Mouse (Mus musculus) CH12.LX (cell line): ENCODE measurements around the gene Irx4. TPM values are rescaled to one million over a fixed set of nuclear protein-coding genes. Genes with fewer than 3 reads are reported as not detected.

Source experiments
- polyA plus RNA-seq: library from polyadenylated mRNA; unstranded; fragments of >175 nt; gene quantifications from 2 replicates; pipeline ENCODE4 v1.2.1, GENCODE M21; 2012; ENCODE audit warnings: low read depth; ENCODE audit not compliant: insufficient read length
- total RNA-seq, 2 experiments: library from RNA; depleted of rRNA; stranded (reverse); fragments of 300-350 nt in 1 of 2; fragments of >200 nt in 1 of 2; gene quantifications; 2 replicates each; pipeline ENCODE4 v1.2.3; 2012 to 2014

Irx4 gene
- total and polyA plus RNA-seq, 3 experiments, result not detected

Other genes with a start within 250 kb of the Irx4 start
- gene Mrpl36, start 68.0 kb downstream of the Irx4 start, total RNA-seq (2012; rRNA removed), result 133 and 151 TPM in 2 replicates
- gene Mrpl36, start 68.0 kb downstream of the Irx4 start, total RNA-seq (2014; rRNA removed), result 206 and 220 TPM in 2 replicates
- 102 TPM in 2 replicates for gene Mrpl36, start 68.0 kb downstream of the Irx4 start, polyA plus RNA-seq
- 176 and 182 TPM in 2 replicates for gene Ndufs6, start 68.1 kb downstream of the Irx4 start, total RNA-seq (2012; rRNA removed)
- gene Ndufs6, start 68.1 kb downstream of the Irx4 start, total RNA-seq (2014; rRNA removed), result 165 and 172 TPM in 2 replicates
- gene Ndufs6, start 68.1 kb downstream of the Irx4 start, polyA plus RNA-seq, result 190 and 200 TPM in 2 replicates
- 22.6 and 24.4 TPM in 2 replicates for gene Lpcat1, start 206.7 kb downstream of the Irx4 start, total RNA-seq (2012; rRNA removed)
- gene Lpcat1, start 206.7 kb downstream of the Irx4 start, total RNA-seq (2014; rRNA removed), result 36.2 and 40.4 TPM in 2 replicates
- 33.2 and 36.9 TPM in 2 replicates for gene Lpcat1, start 206.7 kb downstream of the Irx4 start, polyA plus RNA-seq